9 mouse cellular contexts compared by ENCODE assay signal in genomic region chr4:104369091-104369490, GRCm38 (mm10).
DNase-seq lines count a peak whose midpoint lies in the region; ATAC-seq and TF ChIP-seq lines count a peak whose summit lies in the region.
"Had no signal": no experiment of that assay in that cellular context is flagged by ENCODE, and none has a peak within 500 bp of the region (broad histone marks: within the 10 kb centered on the region; RNA-seq: fewer than 3 reads in every experiment).

No protein-coding gene starts in this region.

- no peak for DNase-seq in lung, embryonic 14.5 days
- no peak for DNase-seq in lung, adult 18-20 months
- DNase-seq in forebrain, embryonic 14.5 days (ENCODE audit: low spot score): no peak
- no peak for DNase-seq in limb, embryonic 11.5 days (ENCODE audit: low spot score)
- no peak for DNase-seq in right cerebral cortex, postnatal 36 days (ENCODE audit: low spot score in 2 of 2)
- DNase-seq: kidney, adult 11 months had no signal

- H3K27me3 ChIP-seq in lung, embryonic 14.5 days (ENCODE audit: insufficient read depth, low read length): peaks cover 52% of the 10 kb centered on the region
- H3K27me3 ChIP-seq in forebrain, embryonic 14.5 days (replicated peaks; ENCODE audit: control insufficient read depth, insufficient read depth, low read length): no peaks in the 10 kb centered on the region
- peaks cover 28% of the 10 kb centered on the region for H3K27me3 ChIP-seq in limb, embryonic 11.5 days (ENCODE audit: control insufficient read depth, insufficient read depth, low read length)
- H3K27me3 ChIP-seq in stomach, embryonic 14.5 days (ENCODE audit: control insufficient read depth, insufficient read depth, low read length): peaks cover 25% of the 10 kb centered on the region

- WGBS in lung, embryonic 14.5 days: 10% methylated on average over 7 of the region's 7 CpGs
- WGBS in forebrain, embryonic 14.5 days: 1% methylated on average over 7 of the region's 7 CpGs
- WGBS in limb, embryonic 11.5 days: 8% methylated on average over 7 of the region's 7 CpGs
- WGBS in stomach, embryonic 14.5 days: 17% methylated on average over 7 of the region's 7 CpGs

- H3K4me3 ChIP-seq in lung, embryonic 14.5 days (ENCODE audit: low read depth, low read length): peak overlapping the region; percentile 58
- H3K4me3 ChIP-seq in forebrain, embryonic 14.5 days (ENCODE audit: low read depth, low read length): peak overlapping the region; percentile 74
- peak overlapping the region; percentile 56 for H3K4me3 ChIP-seq in limb, embryonic 11.5 days (ENCODE audit: low read depth, low read length)
- peak overlapping the region; percentile 61 for H3K4me3 ChIP-seq in stomach, embryonic 14.5 days (ENCODE audit: low read depth, low read length)
- H3K4me3 ChIP-seq: megakaryocyte, embryonic 14.5 days had no signal

- no peak overlapping the region for H3K9ac ChIP-seq in lung, embryonic 14.5 days
- H3K9ac ChIP-seq in forebrain, embryonic 14.5 days (ENCODE audit: low read length): peak overlapping the region; percentile 89; the same call in 1 of the 2 replicates
- H3K9ac ChIP-seq in limb, embryonic 11.5 days (ENCODE audit: low read length): no peak overlapping the region
- H3K9ac ChIP-seq in stomach, embryonic 14.5 days (replicated peaks; ENCODE audit: low read depth, low read length): no peak overlapping the region

- no peaks in the 10 kb centered on the region for H3K36me3 ChIP-seq in lung, embryonic 14.5 days (ENCODE audit: insufficient read depth)
- H3K36me3 ChIP-seq in forebrain, embryonic 14.5 days (ENCODE audit: control insufficient read depth, insufficient read depth, low read length): no peaks in the 10 kb centered on the region
- H3K36me3 ChIP-seq in limb, embryonic 11.5 days (ENCODE audit: control insufficient read depth, insufficient read depth, low read length): no peaks in the 10 kb centered on the region
- H3K36me3 ChIP-seq in stomach, embryonic 14.5 days (ENCODE audit: control insufficient read depth, insufficient read depth, low read length): no peaks in the 10 kb centered on the region

- H3K9me3 ChIP-seq in lung, embryonic 14.5 days (ENCODE audit: low read depth, low read length): no peaks in the 10 kb centered on the region
- H3K9me3 ChIP-seq in forebrain, embryonic 14.5 days (replicated peaks; ENCODE audit: control insufficient read depth, low read length): no peaks in the 10 kb centered on the region
- H3K9me3 ChIP-seq in limb, embryonic 11.5 days (ENCODE audit: control insufficient read depth, low read length): no peaks in the 10 kb centered on the region
- no peaks in the 10 kb centered on the region for H3K9me3 ChIP-seq in stomach, embryonic 14.5 days (ENCODE audit: control insufficient read depth, low read depth, low read length)

- H3K4me1 ChIP-seq in lung, embryonic 14.5 days (ENCODE audit: insufficient read depth): 0 out of 2 replicates have a peak, but pooled peaks cover 4% of the 10 kb centered on the region
- H3K4me1 ChIP-seq in forebrain, embryonic 14.5 days (ENCODE audit: control insufficient read depth, insufficient read depth, low read length): peaks cover 21% of the 10 kb centered on the region
- H3K4me1 ChIP-seq in limb, embryonic 11.5 days (ENCODE audit: control insufficient read depth, insufficient read depth, low read length): peaks cover 3% of the 10 kb centered on the region; the same call in 1 of the 2 replicates
- 0 out of 2 replicates have a peak, but pooled peaks cover 3% of the 10 kb centered on the region for H3K4me1 ChIP-seq in stomach, embryonic 14.5 days (ENCODE audit: control insufficient read depth, insufficient read depth, low read length)

- no peak for ATAC-seq in lung, embryonic 14.5 days (ENCODE audit: insufficient read depth)
- no peak for ATAC-seq in forebrain, embryonic 14.5 days
- ATAC-seq in limb, embryonic 11.5 days (ENCODE audit: insufficient number of reproducible peaks, low FRiP score, low TSS enrichment, low read depth): no peak
- no peak for ATAC-seq in stomach, embryonic 14.5 days (ENCODE audit: insufficient number of reproducible peaks, insufficient read depth, low FRiP score, low read depth)
- no peak for ATAC-seq in cerebellum, adult (ENCODE audit: insufficient number of reproducible peaks, low FRiP score, low TSS enrichment)

- no peak overlapping the region for H3K27ac ChIP-seq in lung, embryonic 14.5 days (ENCODE audit: low read depth)
- peak overlapping the region; percentile 94; the same call in 1 of the 2 replicates for H3K27ac ChIP-seq in forebrain, embryonic 14.5 days (ENCODE audit: low read depth, low read length)
- H3K27ac ChIP-seq in limb, embryonic 11.5 days (replicated peaks; ENCODE audit: low read depth, low read length): no peak overlapping the region
- no peak overlapping the region for H3K27ac ChIP-seq in stomach, embryonic 14.5 days (ENCODE audit: low read length)

- H3K4me2 ChIP-seq in lung, embryonic 14.5 days: peak overlapping the region; percentile 90
- peak overlapping the region; percentile 74 for H3K4me2 ChIP-seq in forebrain, embryonic 14.5 days (ENCODE audit: low read length)
- H3K4me2 ChIP-seq in limb, embryonic 11.5 days (ENCODE audit: low read depth, severe bottlenecking): peak overlapping the region; percentile 96
- peak overlapping the region; percentile 93 for H3K4me2 ChIP-seq in stomach, embryonic 14.5 days (replicated peaks; ENCODE audit: low read depth, low read length)

- no peak for TF ChIP-seq CTCF in lung, embryonic 14.5 days (IDR thresholded peaks at IDR 0.05; ENCODE audit: low read depth)
